Mouse (Mus musculus): ENCODE measurements around the gene Gm3285. TPM values are rescaled to one million over a fixed set of nuclear protein-coding genes. Genes with fewer than 3 reads are reported as not detected.

Gene Gm3285
- total and polyA plus RNA-seq, 3 experiments = not detected

DNA sequence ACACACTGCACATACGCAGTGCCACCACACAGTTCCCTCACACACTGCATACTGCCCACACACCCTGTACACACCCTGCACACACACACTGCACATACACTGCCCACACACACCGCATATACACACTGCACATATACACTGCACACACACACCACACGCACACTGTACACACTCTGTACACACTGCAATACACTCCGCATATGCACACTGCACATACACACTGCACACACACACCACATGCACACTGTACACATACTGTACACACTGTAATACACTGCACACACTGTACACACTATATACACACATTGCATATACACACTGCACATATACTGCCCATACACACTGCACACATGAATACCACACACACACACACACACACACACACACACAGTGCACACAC is 43.3 kb upstream of the Gm3285 start:
- H3K79me2 ChIP-seq (replicated peaks; ENCODE audit: control insufficient read depth, extremely low read depth, insufficient read depth, poor library complexity, severe bottlenecking) = no peaks in the 10 kb centered on the region
- no peaks in the 10 kb centered on the region for H3K36me3 ChIP-seq (replicated peaks in 1 of 2; ENCODE audit: control insufficient read depth in 1 of 2, insufficient read depth in 1 of 2, low read length in 1 of 2)
- no peaks in the 10 kb centered on the region for H3K9me3 ChIP-seq (replicated peaks; ENCODE audit: low read length)
- TF ChIP-seq NRF1 (IDR thresholded peaks at IDR 0.05; ENCODE audit: low read depth, low read length) (no peak), MYC (IDR thresholded peaks at IDR 0.05; ENCODE audit: low read depth, low read length) (no peak), TCF12 (IDR thresholded peaks at IDR 0.05; ENCODE audit: low read depth, low read length) (no peak), UBTF (IDR thresholded peaks at IDR 0.05; ENCODE audit: low read depth, low read length) (no peak), SIN3A (IDR thresholded peaks at IDR 0.05; ENCODE audit: low read length) (no peak), CHD1 (IDR thresholded peaks at IDR 0.05; ENCODE audit: low read depth, low read length) (no peak), EP300 (IDR thresholded peaks at IDR 0.05; ENCODE audit: low read length) (no peak), ETS1 (conservative IDR thresholded peaks at IDR 0.05; ENCODE audit: low read depth, low read length) (no peak), E2F4 (IDR thresholded peaks at IDR 0.05; ENCODE audit: insufficient replicate concordance, low read depth, low read length) (no peak), POLR2AphosphoS2 (IDR thresholded peaks at IDR 0.05; ENCODE audit: low read depth, low read length) (no peak), MEF2A (IDR thresholded peaks at IDR 0.05; ENCODE audit: borderline replicate concordance, low read depth, low read length) (no peak), USF2 (conservative IDR thresholded peaks at IDR 0.05; ENCODE audit: low read depth, low read length) (no peak), HCFC1 (IDR thresholded peaks at IDR 0.05; ENCODE audit: low read depth, low read length) (no peak), MXI1 (IDR thresholded peaks at IDR 0.05; ENCODE audit: low read depth, low read length) (no peak), POLR2A (IDR thresholded peaks at IDR 0.05; ENCODE audit: low read depth, low read length) (no peak), MAZ (IDR thresholded peaks at IDR 0.05; ENCODE audit: low read depth, low read length) (no peak), GABPA (IDR thresholded peaks at IDR 0.05; ENCODE audit: insufficient replicate concordance, low read depth, low read length) (no peak), BHLHE40 (IDR thresholded peaks at IDR 0.05; ENCODE audit: low read depth, low read length) (no peak), JUN (IDR thresholded peaks at IDR 0.05; ENCODE audit: insufficient read depth, low read depth, low read length) (no peak)
- in situ Hi-C loops (cut with MboI; ENCODE audit: low pct_ligation_motif_present, low pct_unique_long_range_greater_than_20kb, low sequenced_read_pairs) = no loop called here
- no peak for DNase-seq (ENCODE audit: extremely low read depth)
- no peak overlapping the region for H3K4me3 ChIP-seq (replicated peaks in 1 of 3; ENCODE audit: low read depth in 2 of 3, low read length in 2 of 3, poor library complexity in 1 of 3)
- no peak overlapping the region for H3K27ac ChIP-seq (ENCODE audit: insufficient read depth, low read depth)
- H3K9ac ChIP-seq (ENCODE audit: insufficient read depth, low read depth) = no peak overlapping the region
- H3K4me1 ChIP-seq (ENCODE audit: control insufficient read depth in 1 of 2, insufficient read depth in 2 of 2) = 0 out of 4 replicates have a peak, but pooled peaks cover 0 to 3% of the 10 kb centered on the region in 2 experiments
- no peak overlapping the region for H3K4me2 ChIP-seq (ENCODE audit: insufficient read depth, low read depth, poor library complexity, severe bottlenecking)
- H3K27me3 ChIP-seq (replicated peaks) = peaks cover 70% of the 10 kb centered on the region
- dilution Hi-C loops (cut with MboI; ENCODE audit: extremely low pct_ligation_motif_present, extremely low pct_unique_long_range_greater_than_20kb, low sequenced_read_pairs) = no loop called here

DNA sequence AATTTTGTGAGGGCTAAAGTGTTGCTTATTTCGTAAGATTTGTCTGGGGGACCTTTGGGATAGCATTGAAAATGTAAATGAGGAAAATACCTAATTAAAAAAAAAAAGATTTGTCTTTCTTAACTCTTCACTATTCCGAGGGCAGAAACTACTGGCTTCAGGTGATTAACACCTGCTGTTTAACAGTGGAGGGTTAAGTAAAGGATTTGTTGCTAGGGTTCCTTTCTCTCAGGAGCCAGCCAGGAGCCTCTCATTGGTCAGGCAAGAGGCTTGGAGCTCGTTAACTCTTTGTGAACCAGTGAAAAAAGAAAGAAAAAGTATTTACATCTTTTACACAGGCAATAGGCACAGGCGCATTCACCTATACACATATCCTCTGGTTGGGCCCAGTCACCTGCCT is 42.6 kb upstream of the Gm3285 start:
- Histone ChIP-seq H3K79me2 (replicated peaks; ENCODE audit: control insufficient read depth, extremely low read depth, insufficient read depth, poor library complexity, severe bottlenecking) (no peaks in the 10 kb centered on the region), H3K9ac (ENCODE audit: insufficient read depth, low read depth) (no peak overlapping the region), H3K27ac (ENCODE audit: insufficient read depth, low read depth) (no peak overlapping the region), H3K27me3 (replicated peaks) (peaks cover 67% of the 10 kb centered on the region), H3K4me1 (ENCODE audit: control insufficient read depth in 1 of 2, insufficient read depth in 2 of 2) (0 out of 4 replicates have a peak, but pooled peaks cover 0 to 3% of the 10 kb centered on the region in 2 experiments), H3K36me3 (replicated peaks in 1 of 2; ENCODE audit: control insufficient read depth in 1 of 2, insufficient read depth in 1 of 2, low read length in 1 of 2) (no peaks in the 10 kb centered on the region), H3K9me3 (replicated peaks; ENCODE audit: low read length) (peaks cover 2% of the 10 kb centered on the region), H3K4me2 (ENCODE audit: insufficient read depth, low read depth, poor library complexity, severe bottlenecking) (no peak overlapping the region), H3K4me3 (replicated peaks in 1 of 3; ENCODE audit: low read depth in 2 of 3, low read length in 2 of 3, poor library complexity in 1 of 3) (no peak overlapping the region)
- in situ Hi-C loops (cut with MboI; ENCODE audit: low pct_ligation_motif_present, low pct_unique_long_range_greater_than_20kb, low sequenced_read_pairs) (no loop called here), dilution Hi-C loops (cut with MboI; ENCODE audit: extremely low pct_ligation_motif_present, extremely low pct_unique_long_range_greater_than_20kb, low sequenced_read_pairs) (no loop called here)
- TF ChIP-seq ELF1 (IDR thresholded peaks at IDR 0.05; ENCODE audit: low read depth, low read length) (no peak), SMC3 (IDR thresholded peaks at IDR 0.05; ENCODE audit: low read depth, low read length) (no peak), UBTF (IDR thresholded peaks at IDR 0.05; ENCODE audit: low read depth, low read length) (no peak), HCFC1 (IDR thresholded peaks at IDR 0.05; ENCODE audit: low read depth, low read length) (no peak), RAD21 (IDR thresholded peaks at IDR 0.05; ENCODE audit: low read depth, low read length) (no peak), TBP (conservative IDR thresholded peaks at IDR 0.05; ENCODE audit: low read depth, low read length) (no peak), GABPA (IDR thresholded peaks at IDR 0.05; ENCODE audit: insufficient replicate concordance, low read depth, low read length) (no peak), IRF4 (IDR thresholded peaks at IDR 0.05; ENCODE audit: low read depth, low read length) (no peak), MAZ (IDR thresholded peaks at IDR 0.05; ENCODE audit: low read depth, low read length) (no peak), EP300 (IDR thresholded peaks at IDR 0.05; ENCODE audit: low read length) (no peak), NELFE (IDR thresholded peaks at IDR 0.05; ENCODE audit: low read depth, low read length) (no peak), USF2 (conservative IDR thresholded peaks at IDR 0.05; ENCODE audit: low read depth, low read length) (no peak), ZKSCAN1 (IDR thresholded peaks at IDR 0.05; ENCODE audit: borderline replicate concordance, low read depth, low read length) (no peak), MEF2A (IDR thresholded peaks at IDR 0.05; ENCODE audit: borderline replicate concordance, low read depth, low read length) (no peak), RCOR1 (conservative IDR thresholded peaks at IDR 0.05; ENCODE audit: low read depth, low read length) (no peak), JUND (conservative IDR thresholded peaks at IDR 0.05; ENCODE audit: low read depth, low read length) (no peak), JUN (IDR thresholded peaks at IDR 0.05; ENCODE audit: insufficient read depth, low read depth, low read length) (no peak), POLR2AphosphoS2 (IDR thresholded peaks at IDR 0.05; ENCODE audit: low read depth, low read length) (no peak), CHD2 (IDR thresholded peaks at IDR 0.05; ENCODE audit: low read length) (no peak)
- DNase-seq (ENCODE audit: extremely low read depth) = no peak
